Mouse (Mus musculus) urinary bladder, adult 18-20 months (tissue): Measurements from ENCODE around the gene Aspm.

Source experiments
- DNase-seq, 2 experiments: peaks; one replicate each; pipeline ENCODE4 v3.0.0; 2022; ENCODE audit warnings: low spot score in 2 of 2, mixed read lengths in 2 of 2

Gene Aspm

DNA sequence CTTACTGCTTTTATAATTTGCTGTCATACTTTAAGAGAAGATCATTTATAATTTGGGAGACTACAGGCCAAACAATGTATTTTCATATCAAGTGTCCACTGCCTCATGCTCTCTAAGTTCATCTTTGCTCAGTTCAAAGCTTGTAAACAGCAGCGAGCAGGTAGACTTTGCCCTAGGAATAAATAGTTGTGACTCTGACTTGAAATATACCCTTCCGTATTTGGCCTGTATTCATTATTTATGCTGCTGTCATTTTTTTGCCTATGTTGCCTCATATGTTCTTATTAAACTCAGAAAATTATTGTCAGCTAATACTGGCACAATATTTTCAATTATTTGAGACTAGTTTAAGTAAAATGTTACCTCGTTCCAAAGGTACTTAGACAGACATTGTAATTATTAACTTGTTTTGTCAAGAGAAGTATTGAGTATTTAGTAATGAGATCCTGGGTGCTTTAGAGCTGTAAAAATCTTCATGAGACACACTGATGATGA lies 46.7 kb downstream of the Aspm start, which contains the start of gene F13b:
F13b (plus strand) TSS at position 445 of the 495 bp plus-strand sequence.
- DNase-seq: no peak

DNA sequence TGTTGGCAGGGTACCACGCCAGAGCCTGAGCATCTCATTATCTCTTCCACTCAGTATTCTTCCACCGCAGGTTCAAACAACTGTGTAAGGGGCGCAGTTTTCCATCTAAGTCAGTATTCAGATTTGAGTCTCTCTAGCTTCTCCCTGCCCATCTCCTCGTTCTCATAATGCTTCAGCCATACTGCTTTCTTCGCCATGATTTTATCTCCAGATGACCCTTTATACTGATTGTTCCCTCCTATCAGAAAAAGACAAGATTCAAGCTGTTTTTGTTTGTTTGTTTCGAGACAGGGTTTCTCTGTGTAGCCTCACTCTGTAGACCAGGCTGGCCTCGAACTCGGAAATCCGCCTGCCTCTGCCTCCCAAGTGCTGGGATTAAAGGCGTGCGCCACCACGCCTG lies 60.0 kb downstream of the Aspm start:
- DNase-seq: no peak
